Mouse (Mus musculus) left cerebral cortex, adult 11 months (tissue): ENCODE results near the gene Itga11.
"Not testable (repeated sequence)": the region's sequence is repeated elsewhere in the genome, so short reads cannot be mapped to it uniquely, and the experiment has no call there.

ENCODE experiments used
- DNase-seq: peaks from one replicate; pipeline ENCODE4 v3.0.0; 2022; ENCODE audit warnings: low spot score

The Itga11 gene

GRCm38 (mm10) chr9:62677641-62678549 is at the start of gene Itga11:
Gene Itga11, plus strand, starts transcription at chr9:62677826.
- DNase-seq, result no peak

GRCm38 (mm10) chr9:62630631-62631240 is 46.9 kb upstream of the Itga11 start:
- no peak for DNase-seq

DNA sequence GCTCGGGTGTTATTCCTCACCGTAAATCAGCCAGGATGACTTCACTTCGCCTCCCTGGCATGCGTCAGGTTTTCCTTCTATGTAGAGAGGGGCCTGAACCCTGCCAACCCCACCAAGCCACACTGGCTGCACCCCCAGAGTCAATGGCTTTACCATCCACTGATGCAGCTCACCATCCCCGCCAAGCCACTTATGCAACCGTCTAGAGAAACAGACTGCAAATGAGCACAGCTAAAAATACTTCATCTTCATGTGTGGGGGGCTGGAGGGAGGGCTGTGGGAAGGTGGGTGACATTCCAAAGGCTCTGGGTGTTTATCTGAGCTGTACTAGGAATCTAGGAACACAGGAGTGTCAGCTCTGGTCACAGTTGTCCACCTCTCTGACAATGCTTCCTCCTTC is 45.2 kb upstream of the Itga11 start:
- peak; percentile 25 for DNase-seq

DNA sequence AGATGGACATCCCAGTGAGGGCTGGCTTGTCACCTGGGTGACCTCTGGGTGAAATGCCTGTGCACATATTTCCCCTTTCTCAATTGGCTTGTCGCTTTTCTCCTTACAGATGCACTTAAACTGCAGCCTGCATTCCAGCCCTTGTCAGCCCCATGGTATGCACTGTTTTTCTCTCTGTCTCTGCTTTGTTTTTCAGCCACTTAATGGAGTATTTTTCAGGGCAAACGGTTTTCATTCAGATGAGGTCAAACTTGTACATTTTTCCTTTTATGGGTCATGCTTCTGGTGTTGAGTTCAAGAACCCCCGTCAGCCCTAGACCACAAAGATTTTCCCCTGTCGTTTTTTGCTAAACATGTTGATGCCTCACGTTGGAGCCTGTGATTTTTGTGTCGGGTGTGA is 39.6 kb upstream of the Itga11 start:
- DNase-seq, result no peak

GRCm38 (mm10) chr9:62639686-62640085 is 37.9 kb upstream of the Itga11 start:
- DNase-seq, result no peak

DNA sequence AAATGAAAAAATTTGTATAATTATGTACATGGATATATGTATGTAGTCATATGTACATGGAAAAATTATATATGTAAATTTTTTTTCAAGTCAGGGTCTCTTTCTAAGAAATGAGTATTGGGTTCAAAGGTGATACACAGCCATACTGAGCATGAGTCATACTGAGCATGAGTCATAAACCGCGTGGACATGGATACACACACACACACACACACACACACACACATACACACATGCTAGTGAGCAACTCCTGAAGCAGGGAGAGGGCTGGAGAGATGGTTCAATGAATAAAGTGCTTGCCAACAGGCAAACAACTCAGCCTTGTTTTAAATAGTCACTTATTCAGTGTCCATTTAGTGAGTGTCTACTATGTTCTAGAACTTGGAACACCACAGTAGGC is 37.4 kb upstream of the Itga11 start:
- no peak for DNase-seq

- DNase-seq, result no peak
These were observed 31.8 kb upstream of the Itga11 start for GRCm38 (mm10) chr9:62645716-62646400.

DNA sequence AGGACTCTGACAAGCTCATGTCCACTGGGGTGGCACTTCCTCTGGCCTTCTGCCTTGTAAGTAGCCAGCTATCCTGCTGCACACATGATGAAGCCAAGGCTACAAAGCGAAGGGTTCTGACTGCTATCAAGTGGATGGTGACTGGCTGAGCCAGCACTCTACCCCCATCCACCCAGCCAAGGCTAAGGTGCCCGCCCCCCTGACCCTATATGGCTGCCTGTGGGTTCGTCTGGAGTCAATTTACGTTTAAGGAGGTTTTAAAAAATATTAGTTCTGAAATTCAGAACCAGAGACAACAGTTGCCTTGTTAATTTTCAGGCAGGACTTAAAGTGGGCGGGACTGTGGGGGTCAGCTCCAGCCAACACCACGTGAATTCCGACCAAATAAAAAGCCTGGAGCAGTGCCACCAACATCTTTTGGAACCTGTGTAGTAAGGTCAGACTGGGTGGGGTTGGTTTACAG is 30.9 kb upstream of the Itga11 start:
- no peak for DNase-seq

DNA sequence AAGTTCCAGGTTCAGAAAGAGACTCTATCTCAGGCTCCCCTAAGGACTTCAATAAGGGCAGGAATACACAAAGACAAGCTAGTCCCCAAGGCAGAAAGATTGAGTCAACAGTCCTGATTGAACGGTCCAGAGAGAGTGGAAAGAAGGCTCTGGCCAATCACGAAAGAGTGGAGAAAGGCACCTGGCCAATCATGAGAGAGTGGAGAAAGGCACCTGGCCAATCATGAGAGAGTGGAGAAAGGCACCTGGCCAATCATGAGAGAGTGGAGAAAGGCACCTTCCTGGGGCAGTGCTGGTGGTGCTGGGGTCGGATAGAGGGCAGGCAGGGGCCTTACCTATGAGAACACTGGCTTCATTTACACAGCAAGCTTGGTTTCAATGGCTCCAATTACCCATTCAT is 28.2 kb upstream of the Itga11 start:
- no peak for DNase-seq

- no peak for DNase-seq
These were observed 26.9 kb upstream of the Itga11 start for GRCm38 (mm10) chr9:62650764-62651163.

DNA sequence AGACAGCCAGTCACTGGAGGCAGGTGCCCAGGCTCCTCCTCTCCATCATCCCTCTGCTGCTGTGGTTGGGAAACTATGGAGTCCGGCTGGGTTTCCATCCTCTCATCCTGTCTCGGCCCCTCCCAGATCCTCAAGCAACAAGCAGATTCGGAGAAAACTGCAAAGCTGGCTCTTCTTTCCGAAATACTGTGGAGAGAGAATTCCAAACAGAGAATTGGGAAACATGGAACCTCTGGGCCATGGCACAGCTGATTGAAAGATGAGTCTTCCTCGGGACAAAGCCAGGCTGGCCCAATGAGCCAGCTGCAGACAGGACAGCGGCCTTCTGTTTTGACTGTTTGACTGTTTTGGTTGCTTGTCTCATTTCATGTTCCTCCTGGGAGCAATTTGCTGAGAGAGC is 23.3 kb upstream of the Itga11 start:
- DNase-seq, result no peak

DNA sequence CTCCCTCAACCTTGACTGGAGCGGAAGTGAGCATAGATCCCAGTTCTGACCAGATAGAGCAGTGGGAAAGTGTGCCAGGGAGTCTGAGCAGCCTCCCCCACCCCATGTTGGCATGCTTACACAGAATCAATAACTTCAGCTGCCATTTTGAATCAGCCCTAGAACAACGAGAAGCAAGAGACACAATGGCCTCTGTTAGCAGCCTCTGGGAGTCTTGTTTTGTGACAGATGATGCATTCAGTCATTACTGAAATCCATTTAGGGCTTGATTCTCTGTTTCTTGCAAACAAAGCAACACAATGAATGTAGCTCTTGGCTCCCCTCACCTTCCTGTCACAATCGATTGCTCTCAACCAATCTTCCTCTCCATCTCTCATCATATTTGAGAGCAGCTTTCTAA is 19.6 kb upstream of the Itga11 start:
- no peak for DNase-seq

GRCm38 (mm10) chr9:62659026-62659425 is 18.6 kb upstream of the Itga11 start:
- no peak for DNase-seq

- not testable (repeated sequence) for DNase-seq
These were observed 16.7 kb upstream of the Itga11 start for GRCm38 (mm10) chr9:62660971-62661370.

DNA sequence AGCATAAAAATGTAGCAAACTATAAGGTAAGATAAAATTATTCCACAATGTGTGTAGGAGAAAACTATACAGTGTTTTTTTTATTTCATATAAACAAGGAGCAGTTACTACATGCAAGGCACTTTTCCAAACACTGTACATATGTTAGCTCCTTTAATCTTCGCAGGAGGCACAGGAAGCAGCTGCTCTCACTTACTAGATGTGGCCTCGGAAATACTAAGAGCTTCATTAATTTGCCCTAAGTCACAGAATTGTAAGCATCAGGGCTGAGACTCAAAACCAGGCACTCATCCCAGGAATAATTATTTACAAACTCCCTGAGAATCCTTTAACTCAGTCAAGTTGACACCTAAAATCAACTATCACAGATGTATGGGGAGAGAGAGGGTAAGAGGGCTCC is 14.2 kb upstream of the Itga11 start:
- DNase-seq, result no peak

DNA sequence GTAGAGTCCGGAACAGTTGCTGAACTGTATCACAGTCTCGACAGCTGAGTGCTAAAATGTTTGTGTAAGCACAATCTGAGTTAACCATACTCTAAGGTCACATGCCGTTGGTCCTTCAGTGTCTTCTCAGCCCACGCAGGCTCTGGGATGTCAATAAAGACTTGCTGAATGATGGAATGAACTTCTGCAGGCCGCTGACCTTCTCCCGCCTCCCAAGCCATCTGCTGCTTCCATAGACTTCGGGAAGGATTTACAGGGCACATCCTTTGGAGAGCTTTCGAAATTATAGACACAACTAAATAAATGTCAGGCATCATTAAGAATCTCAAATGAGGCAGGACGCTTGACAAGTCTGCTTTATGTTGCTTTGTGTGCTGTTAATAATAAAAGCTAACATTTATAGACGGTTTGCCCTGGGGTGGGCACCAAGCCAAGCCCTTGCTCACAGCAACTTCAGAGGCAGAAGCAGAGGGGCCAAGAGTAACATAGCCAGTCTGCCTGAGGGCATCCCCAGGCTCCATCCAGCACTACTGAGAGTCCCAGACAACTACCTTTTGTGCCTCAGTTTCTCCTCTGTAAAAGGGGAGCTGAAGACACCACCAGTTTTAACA is 13.4 kb upstream of the Itga11 start:
- DNase-seq, result no peak

- no peak for DNase-seq
These were observed 11.7 kb upstream of the Itga11 start for GRCm38 (mm10) chr9:62665892-62666291.

- no peak for DNase-seq
These were observed 9.1 kb upstream of the Itga11 start for GRCm38 (mm10) chr9:62668503-62668902.

DNA sequence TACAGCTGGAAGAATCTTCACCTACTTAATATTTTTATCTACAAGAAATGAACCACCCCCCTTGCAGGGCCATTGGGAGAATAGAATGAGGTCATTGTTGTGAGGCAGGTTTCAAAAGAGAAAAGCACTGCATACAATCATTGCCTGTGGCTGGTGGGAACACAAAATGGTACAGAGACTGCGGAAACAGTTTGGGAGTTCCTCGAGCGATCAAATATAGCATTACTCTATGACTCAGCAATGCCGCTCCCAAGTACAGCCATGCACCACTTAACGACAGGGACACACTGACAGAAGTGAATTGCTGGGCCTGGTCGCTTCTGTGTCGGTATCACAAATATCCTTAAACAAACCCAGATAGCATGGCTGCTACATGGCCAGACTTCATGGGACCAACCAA is 4.4 kb upstream of the Itga11 start:
- DNase-seq, result no peak

DNA sequence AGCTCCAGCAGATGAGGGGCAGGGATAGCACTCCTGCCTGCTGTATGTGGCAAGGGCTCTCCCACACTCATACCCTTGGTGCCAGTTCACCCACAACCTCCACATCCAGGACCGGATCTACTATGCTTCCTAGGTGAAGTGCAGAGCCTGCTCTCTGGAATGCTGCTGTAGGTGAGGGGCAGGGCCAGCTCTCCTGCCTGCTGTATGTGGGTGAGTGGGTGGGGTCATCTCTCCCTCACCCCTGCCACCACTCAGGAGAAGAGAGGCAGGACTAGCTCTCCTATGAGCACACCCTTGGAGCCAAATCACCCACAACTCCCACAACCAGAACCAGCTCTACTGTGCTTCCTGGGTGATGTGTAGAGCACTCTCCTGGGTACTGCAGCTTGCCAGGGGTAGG is 2.5 kb upstream of the Itga11 start:
- DNase-seq, result no peak

DNA sequence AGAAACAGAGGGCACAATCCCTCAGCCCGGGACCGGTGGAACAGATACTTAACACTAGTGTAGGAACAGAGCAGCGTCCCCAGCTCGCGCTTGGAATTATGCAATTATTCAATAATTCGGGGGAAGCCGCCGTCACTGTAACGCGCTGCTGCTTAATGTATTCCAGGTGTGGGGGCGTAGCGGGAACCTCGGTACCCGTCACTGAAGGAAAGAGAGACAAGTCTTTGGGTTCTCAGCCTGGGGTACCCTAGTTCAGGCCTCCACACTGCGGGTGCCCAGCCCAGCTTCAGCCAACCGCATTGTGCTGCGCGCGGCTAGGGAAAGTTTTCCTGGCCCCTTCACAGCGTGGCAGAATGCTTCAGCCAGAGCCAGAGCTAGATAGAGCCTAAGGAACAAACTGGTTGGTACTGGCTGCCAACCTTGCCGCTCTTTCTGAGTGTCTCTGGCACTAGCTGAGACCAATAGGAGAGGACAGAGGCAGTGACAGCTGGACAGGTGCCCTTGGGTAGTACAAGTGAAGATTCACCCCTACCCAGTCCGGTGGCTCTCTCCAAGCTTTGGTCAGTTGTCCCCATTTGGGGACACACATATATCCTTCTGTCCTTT is 1.0 kb downstream of the Itga11 start:
- DNase-seq, result peak; percentile 38

- no peak for DNase-seq
These were observed 1.8 kb downstream of the Itga11 start for GRCm38 (mm10) chr9:62679398-62679797.
